Mouse (Mus musculus) bone marrow macrophage, adult 2 months (primary cell): ENCODE data around the gene Luc7l. TPM values are rescaled to one million over a fixed set of nuclear protein-coding genes. Genes with fewer than 3 reads are reported as not detected.

Source experiments
- H3K27ac ChIP-seq: 2 replicates; pipeline ENCODE4 v1.5.1; 2012; ENCODE audit warnings: low read depth, low read length; ENCODE audit not compliant: insufficient read depth
- H3K4me1 ChIP-seq: 2 replicates; pipeline ENCODE4 v1.6.1; 2012; ENCODE audit warnings: low read length; ENCODE audit not compliant: control insufficient read depth, insufficient read depth
- H3K4me3 ChIP-seq: 2 replicates; pipeline ENCODE4 v1.5.1; 2012; ENCODE audit warnings: mild to moderate bottlenecking, low read length, moderate library complexity; ENCODE audit not compliant: insufficient read depth
- CTCF ChIP-seq: IDR thresholded peaks from 2 replicates; pipeline ENCODE4 v1.5.1; 2012; ENCODE audit warnings: low read depth, mild to moderate bottlenecking, low read length, moderate library complexity
- POLR2A ChIP-seq: IDR thresholded peaks from 2 replicates; pipeline ENCODE4 v1.6.1; 2012; ENCODE audit warnings: mild to moderate bottlenecking, low read depth, low read length, borderline replicate concordance
- polyA plus RNA-seq: library from polyadenylated mRNA; stranded (reverse); fragments of >200 nt; gene quantifications from 2 replicates; pipeline ENCODE4 v1.2.4, GENCODE M21; 2012; ENCODE audit not compliant: missing spikeins, insufficient read depth, insufficient read length

Gene Luc7l
- polyA plus RNA-seq, result 37.4 and 41.2 TPM in 2 replicates

DNA sequence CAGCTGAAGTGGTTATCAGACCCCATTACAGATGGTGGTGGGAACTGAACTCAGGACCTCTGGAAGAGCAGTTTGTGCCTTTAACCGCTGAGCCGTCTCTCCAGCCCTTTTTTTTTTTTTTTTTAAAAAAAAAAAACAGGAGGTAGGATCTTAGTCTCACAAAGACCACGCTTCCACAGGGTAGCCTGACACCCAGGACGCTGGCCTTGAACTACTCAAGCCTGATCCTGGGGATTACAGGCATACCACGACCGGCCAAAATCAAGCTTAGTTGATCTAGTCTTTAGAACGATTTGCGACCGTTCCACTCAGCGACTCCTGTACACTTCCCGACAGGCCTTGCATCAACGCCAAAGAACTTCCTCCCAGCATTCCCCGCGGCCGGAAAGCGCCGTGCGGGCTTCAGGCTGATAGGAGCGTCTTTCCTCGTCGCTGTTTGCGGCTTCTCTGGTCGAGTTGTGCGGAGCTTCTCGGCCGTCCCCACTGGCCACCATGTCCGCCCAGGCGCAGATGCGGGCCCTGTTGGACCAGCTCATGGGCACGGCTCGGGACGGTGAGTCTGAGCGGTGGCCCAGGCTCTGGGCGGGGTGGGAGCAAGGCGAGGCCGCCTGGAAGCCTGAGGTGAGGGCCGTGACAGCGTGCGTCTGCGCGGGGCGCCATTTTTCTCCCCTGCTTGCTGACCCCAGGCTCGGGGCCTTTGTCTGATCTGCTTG, at the start of gene Luc7l:
Gene Luc7l (plus strand): TSS at position 358 of the 713 bp plus-strand sequence.
- Histone ChIP-seq H3K4me1 (peaks cover 15% of the 10 kb centered on the region), H3K4me3 (peak within 1 kb of the TSS; percentile 82), H3K27ac (peak within 1 kb of the TSS; percentile 86)
- TF ChIP-seq CTCF (no peak), POLR2A (0 out of 2 replicates have a peak, but pooled peaks have one; percentile 24)

- Histone ChIP-seq H3K27ac (no peak overlapping the region), H3K4me3 (peak overlapping the region; percentile 55), H3K4me1 (no peaks in the 10 kb centered on the region)
- TF ChIP-seq CTCF (no peak), POLR2A (no peak)
These were observed 49.3 kb upstream of the Luc7l start for GRCm38 (mm10) chr17:26203321-26203811.

- Histone ChIP-seq H3K4me3 (no peak overlapping the region), H3K4me1 (no peaks in the 10 kb centered on the region)
These were observed 47.9 kb upstream of the Luc7l start for GRCm38 (mm10) chr17:26204766-26205165.

DNA sequence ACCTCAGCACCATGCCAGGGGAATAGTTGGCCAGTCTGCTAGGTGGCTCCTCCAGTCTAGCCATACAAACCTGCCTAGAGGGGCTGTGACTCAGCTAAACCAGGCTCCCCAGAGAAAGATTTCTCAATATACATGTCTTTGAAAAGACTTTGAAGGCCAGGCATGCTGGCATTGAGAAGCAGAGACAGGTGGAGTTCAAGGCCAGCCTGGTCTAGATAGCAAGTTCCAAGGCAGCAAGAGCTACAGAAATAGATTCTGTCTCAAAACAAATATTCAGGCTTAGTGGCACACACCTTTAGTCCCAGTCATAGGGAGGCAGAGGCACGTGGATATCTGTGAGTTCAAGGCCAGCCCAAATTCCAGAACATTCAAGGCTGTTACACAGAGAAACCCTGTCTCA, 46.3 kb upstream of the Luc7l start:
- Histone ChIP-seq H3K4me1 (no peaks in the 10 kb centered on the region), H3K4me3 (no peak overlapping the region), H3K27ac (no peak overlapping the region)
- TF ChIP-seq CTCF, result no peak

More at GRCm38 (mm10) chr17:26204766-26205165, 47.9 kb upstream of the Luc7l start:
- no peak for TF ChIP-seq CTCF
- H3K27ac ChIP-seq, result no peak overlapping the region

DNA sequence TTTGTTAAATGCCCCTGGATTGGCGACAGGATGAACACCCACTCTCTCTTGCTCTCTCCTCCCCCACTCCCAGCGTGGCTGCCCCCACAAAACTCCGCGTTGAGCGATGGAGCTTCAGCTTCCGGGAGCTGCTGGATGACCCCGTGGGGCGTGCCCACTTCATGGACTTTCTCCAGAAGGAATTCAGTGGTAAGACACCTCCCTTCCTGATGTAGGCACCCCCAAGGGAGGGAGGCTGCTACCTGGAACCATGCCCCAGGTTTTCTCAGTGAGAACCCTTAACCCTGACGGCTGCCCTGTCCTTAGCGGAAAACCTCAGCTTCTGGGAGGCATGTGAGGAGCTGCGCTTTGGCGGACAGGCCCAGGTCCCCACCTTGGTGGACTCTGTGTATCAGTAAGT, 45.0 kb upstream of the Luc7l start, which contains the start of gene Arhgdig:
Gene Arhgdig (minus strand): TSS at position 101 of the 400 bp plus-strand sequence.
- TF ChIP-seq CTCF, result no peak
- H3K4me1 ChIP-seq, result no peaks in the 10 kb centered on the region
- no peak within 1 kb of the TSS for H3K27ac ChIP-seq
- no peak within 1 kb of the TSS for H3K4me3 ChIP-seq

GRCm38 (mm10) chr17:26212241-26212640, 40.5 kb upstream of the Luc7l start:
- TF ChIP-seq CTCF, result no peak
- no peak for TF ChIP-seq POLR2A
- no peak overlapping the region for H3K27ac ChIP-seq
- no peaks in the 10 kb centered on the region for H3K4me1 ChIP-seq
- H3K4me3 ChIP-seq, result no peak overlapping the region

DNA sequence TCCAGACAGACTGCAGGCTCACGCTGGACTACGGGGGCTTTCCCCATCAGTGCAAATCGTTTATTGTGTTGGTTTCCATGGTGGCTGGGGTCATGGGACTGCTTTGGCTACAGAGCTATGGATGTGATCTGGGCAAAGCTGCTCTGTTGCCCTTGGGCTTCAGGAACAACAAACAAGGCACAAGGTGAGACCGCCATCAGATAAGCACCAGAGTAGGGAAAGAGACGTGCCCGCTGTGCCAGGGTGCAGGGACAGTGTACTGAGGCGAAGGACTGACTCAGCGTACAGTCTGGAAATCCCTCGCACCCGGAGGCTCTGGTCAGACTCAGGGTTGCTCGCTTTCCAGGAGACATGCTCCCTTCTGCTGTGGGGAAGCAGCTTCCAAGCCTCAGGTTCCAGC, 40.0 kb upstream of the Luc7l start:
- H3K4me3 ChIP-seq, result no peak overlapping the region
- H3K27ac ChIP-seq, result no peak overlapping the region
- TF ChIP-seq POLR2A (no peak), CTCF (no peak)

GRCm38 (mm10) chr17:26221508-26221907, 31.2 kb upstream of the Luc7l start:
- Histone ChIP-seq H3K27ac (no peak overlapping the region), H3K4me1 (no peaks in the 10 kb centered on the region), H3K4me3 (no peak overlapping the region)
- TF ChIP-seq POLR2A (no peak), CTCF (no peak)

More for the DNA sequence above, 40.0 kb upstream of the Luc7l start:
- no peaks in the 10 kb centered on the region for H3K4me1 ChIP-seq

DNA sequence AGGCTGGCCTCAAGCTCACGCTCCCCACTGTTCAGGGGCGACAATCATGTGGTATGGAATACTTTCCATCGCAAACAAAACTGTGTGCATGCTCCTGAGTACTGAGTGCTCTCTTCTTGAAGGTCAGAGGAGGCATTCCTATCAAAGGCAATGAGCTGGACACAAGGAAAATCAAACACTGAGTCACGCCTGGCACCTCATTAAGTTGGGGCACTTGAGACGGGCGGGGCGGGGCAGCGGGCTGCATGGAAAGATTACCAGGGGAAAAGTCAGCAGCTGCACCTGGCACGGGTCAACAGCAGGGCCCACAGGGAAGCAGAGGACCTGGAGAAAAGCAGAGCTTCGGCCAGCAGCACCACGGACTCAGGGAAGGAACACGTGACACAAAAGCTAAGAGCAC, 27.5 kb upstream of the Luc7l start:
- Histone ChIP-seq H3K27ac (no peak overlapping the region), H3K4me3 (no peak overlapping the region), H3K4me1 (peaks cover 6% of the 10 kb centered on the region)
- no peak for TF ChIP-seq POLR2A
- no peak for TF ChIP-seq CTCF

DNA sequence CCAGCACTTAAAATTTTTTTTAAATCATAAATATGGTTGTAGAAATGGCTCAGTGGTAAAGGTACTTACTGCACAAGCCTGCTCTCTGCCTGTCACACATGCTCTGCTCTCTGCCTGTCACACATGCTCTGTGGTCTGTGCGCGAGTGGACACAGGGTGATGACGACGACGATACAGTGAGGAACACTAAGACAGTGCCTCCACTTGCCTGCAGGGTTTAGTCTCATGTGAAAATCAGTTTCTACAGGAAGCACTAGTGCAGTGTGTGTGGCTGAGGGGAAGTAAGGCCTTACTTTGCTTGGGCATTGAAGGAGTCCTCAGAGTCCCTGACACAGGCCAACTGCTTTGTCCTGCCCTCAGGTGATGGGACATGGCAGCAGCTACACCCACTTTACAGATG, 22.9 kb upstream of the Luc7l start:
- TF ChIP-seq POLR2A (no peak), CTCF (no peak)
- peaks cover 27% of the 10 kb centered on the region for H3K4me1 ChIP-seq
- no peak overlapping the region for H3K4me3 ChIP-seq
- H3K27ac ChIP-seq, result peak overlapping the region; percentile 96

GRCm38 (mm10) chr17:26231156-26231555, 21.5 kb upstream of the Luc7l start:
- TF ChIP-seq CTCF (no peak), POLR2A (no peak)
- Histone ChIP-seq H3K4me1 (peaks cover 37% of the 10 kb centered on the region), H3K4me3 (no peak overlapping the region), H3K27ac (peak overlapping the region; percentile 96)
